Mouse (Mus musculus) ES-E14 (cell line): ENCODE results near the gene Samd13.

Experiments
- CHD2 ChIP-seq: IDR thresholded peaks from 2 replicates; pipeline ENCODE4 v1.6.1; 2014; ENCODE audit warnings: mild to moderate bottlenecking, low read depth, low read length, inconsistent platforms
- ZNF384 ChIP-seq: IDR thresholded peaks from 2 replicates; pipeline ENCODE4 v1.6.1; 2012; ENCODE audit warnings: low read depth, low read length, inconsistent platforms

DNA sequence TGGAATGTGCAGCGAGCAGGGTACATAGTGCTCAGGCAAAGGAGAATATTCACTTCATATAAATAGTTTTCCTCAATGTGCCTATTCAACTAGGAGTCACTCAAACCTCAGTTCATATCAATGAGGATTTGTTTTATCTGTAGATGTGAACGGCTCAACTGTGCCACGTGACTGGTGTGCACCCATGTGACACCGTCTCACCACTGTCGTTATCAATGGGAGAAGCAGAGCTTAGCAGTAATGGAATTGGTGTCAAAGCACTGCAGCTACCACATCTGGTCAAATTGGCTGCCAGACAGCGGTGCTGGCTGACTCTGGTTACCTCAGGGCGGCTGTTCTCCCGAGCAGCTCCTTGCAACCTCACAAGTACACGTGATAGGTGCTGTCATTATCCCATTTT, 80.7 kb downstream of the Samd13 start:
- TF ChIP-seq ZNF384: no peak
- TF ChIP-seq CHD2: no peak
